Mouse (Mus musculus): ENCODE results near the gene Acox3. TPM values are rescaled to one million over a fixed set of nuclear protein-coding genes. Genes with fewer than 3 reads are reported as not detected.

Gene Acox3
- polyA plus RNA-seq, 1 experiment from 2014 or later, result 13.9 TPM

Other genes starting within 250 kb of the Acox3 start
- not detected in 2 replicates for gene Hmx1, start 193.9 kb upstream of the Acox3 start, polyA plus RNA-seq (2015; fragmentation: Nextera tagmentation; extraction: Ambion mirVana)
- gene Cpz, start 57.3 kb upstream of the Acox3 start, polyA plus RNA-seq (2015; fragmentation: Nextera tagmentation; extraction: Ambion mirVana), result 8.1 and 9.0 TPM in 2 replicates
- 9.1 and 10.6 TPM in 2 replicates for gene Trmt44, start 8.0 kb upstream of the Acox3 start, polyA plus RNA-seq (2015; fragmentation: Nextera tagmentation; extraction: Ambion mirVana)
- 36.9 and 37.9 TPM in 2 replicates for gene Htra3, start 96.7 kb downstream of the Acox3 start, polyA plus RNA-seq (2015; fragmentation: Nextera tagmentation; extraction: Ambion mirVana)
- gene Sh3tc1, start 156.9 kb downstream of the Acox3 start, polyA plus RNA-seq (2015; fragmentation: Nextera tagmentation; extraction: Ambion mirVana), result 15.3 and 16.8 TPM in 2 replicates
- 0.77 and 1.5 TPM in 2 replicates for gene Ablim2, start 174.8 kb downstream of the Acox3 start, polyA plus RNA-seq (2015; fragmentation: Nextera tagmentation; extraction: Ambion mirVana)

All from lung, embryonic 16.5 days (tissue).